Mouse (Mus musculus) kidney, adult 8-10 months (tissue): ENCODE results near the gene Acad11.

ENCODE experiments used
- DNase-seq, 2 experiments: peaks; one replicate each; pipeline ENCODE4 v3.0.0; 2022

Gene Acad11

DNA sequence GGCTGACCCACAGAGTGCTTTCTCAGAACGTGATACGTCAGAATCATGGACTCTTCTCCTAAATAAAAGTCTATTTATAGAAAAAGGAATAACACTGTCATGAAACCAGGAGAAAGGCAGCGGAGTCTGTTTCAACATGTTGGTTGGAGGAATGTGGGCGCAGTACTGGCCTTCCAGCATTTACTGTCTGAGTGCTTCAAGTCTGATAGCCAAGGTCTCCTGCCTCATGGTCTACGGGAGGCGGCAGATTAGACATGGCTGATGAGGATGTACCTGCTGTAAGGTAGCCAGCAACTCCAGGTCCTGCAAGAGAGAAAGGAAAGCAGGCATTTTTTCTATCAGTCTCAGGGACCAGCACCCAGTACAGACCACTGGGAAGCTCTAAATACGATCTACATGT, 88.9 kb downstream of the Acad11 start:
- DNase-seq = no peak

DNA sequence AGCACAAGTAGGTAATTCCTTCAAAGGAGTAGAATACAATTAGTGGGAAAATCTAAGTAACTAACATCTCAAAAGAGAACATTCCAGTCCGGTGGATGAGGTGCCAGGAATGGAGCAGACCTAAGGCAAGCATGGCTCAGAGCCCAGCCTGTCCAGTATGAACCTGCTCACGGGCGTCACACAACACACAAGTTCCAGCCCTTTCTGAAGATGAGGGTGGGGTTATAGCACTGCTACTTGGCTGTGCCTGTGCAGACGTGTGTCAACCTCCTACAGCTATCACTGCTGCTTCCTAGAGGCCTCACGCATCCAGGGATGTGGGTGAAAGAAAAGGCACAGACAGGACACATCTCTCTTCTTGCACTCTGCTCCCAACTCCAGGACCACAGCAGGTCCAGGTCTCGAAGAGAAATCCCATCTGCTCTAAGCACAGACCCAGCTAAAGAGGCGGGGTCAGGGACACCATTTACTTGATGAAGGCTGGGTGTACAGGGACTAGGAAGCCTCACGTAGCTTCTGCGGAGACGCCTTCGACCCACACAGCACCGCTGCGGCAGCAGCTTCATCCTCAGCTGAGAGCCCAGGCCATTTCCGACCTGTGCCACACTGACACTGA, 92.0 kb downstream of the Acad11 start:
- peak; percentile 12 to 19 for DNase-seq

- DNase-seq = no peak
Observed at GRCm38 (mm10) chr9:104156506-104156905, 93.3 kb downstream of the Acad11 start.

DNA sequence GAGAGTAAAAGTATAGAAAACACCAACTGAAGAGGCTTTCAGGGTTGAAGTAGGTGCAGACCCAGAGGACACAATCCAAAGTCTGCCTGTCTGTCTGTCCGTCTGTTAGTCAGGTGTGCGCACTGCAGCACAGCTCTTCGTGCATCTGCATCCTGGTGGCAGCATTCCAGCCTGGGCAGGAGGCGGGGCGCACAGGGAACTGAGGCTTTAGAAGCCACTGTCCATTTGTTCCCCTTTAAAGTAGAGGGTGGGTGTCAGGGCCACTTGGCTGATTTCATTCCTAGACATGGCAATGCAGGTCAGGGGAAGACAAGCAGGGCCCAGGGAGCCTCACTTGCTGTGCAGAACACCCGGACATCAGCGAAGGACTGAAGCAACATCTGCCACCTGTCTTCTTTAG, 94.1 kb downstream of the Acad11 start:
- DNase-seq = no peak

GRCm38 (mm10) chr9:104161117-104161516, 97.9 kb downstream of the Acad11 start:
- no peak for DNase-seq

DNA sequence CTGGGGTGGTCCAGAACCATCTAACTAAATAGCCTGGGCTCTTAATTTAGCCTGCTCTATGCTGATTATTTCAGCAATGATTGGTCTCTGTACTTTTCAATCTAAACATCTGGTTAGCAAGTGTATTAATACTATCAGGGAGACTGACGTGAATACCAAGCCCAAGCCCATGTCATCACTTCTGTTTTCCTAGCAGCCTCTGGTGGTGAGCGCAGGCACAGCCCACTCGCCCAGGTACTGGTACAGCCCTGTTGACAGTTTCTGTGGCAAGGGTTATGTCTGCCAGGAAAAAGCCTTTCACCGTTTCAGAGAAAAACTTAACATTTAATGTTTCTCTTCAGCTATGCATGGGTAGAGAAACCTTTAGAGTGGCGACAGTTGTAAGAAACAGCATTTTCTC, 101.0 kb downstream of the Acad11 start:
- DNase-seq = no peak

- DNase-seq = no peak
Observed at GRCm38 (mm10) chr9:104165926-104166325, 102.7 kb downstream of the Acad11 start.

- no peak for DNase-seq
Observed at GRCm38 (mm10) chr9:104169986-104170385, 106.8 kb downstream of the Acad11 start.

GRCm38 (mm10) chr9:104171651-104172050, 108.5 kb downstream of the Acad11 start:
- DNase-seq = peak in 1 of 2 experiments; percentile 11

DNA sequence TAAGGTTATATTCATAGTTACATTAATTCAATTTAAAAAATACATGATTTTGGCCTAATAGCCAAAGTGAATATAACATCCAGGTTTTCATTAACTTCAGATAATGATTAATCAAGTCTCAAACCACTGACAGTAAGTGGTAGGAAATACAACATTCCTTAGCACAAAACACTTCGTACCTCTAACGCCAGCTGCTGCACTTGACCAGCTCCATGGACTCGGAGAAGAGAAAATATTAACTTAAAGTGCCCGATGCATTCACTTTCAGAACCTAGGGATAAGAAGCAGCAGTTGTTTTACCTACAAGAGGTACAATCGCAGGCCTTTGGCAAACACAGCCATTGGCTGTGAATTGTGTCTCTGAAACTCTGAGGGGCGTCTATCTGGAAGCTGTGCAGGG, 109.2 kb downstream of the Acad11 start:
- peak; percentile 50 to 74 for DNase-seq
